Mouse (Mus musculus): Measurements from ENCODE around the gene Lrrc4c.

The Lrrc4c gene

GRCm38 (mm10) chr2:97469396-97469795, 1151.4 kb downstream of the Lrrc4c start:
- in situ Hi-C loops (cut with MboI), result no loop called here

GRCm38 (mm10) chr2:97478175-97478924, 1160.4 kb downstream of the Lrrc4c start:
- in situ Hi-C loops (cut with MboI), result no loop called here

- in situ Hi-C loops (cut with MboI), result no loop called here
Observed at GRCm38 (mm10) chr2:97478925-97479298, 1160.9 kb downstream of the Lrrc4c start.

DNA sequence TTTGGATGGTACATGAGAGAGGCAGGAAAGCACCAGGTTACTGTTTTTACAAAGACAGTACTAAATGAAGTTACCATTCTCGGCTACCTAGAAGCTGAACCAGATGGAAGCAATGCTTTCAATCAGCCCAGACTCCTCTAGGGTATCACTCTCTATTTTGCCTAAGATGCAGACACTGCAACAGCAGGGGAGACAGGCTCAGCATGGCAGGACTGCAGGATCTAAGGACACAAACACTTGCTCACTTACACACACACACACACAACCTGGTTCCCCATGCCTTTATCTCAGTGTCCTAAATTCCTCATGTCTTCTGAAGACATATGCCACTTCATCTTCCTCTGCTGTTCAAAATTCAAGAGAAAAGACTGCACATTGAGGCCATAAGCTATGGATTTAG, 1167.0 kb downstream of the Lrrc4c start:
- in situ Hi-C loops (cut with MboI), result no loop called here

DNA sequence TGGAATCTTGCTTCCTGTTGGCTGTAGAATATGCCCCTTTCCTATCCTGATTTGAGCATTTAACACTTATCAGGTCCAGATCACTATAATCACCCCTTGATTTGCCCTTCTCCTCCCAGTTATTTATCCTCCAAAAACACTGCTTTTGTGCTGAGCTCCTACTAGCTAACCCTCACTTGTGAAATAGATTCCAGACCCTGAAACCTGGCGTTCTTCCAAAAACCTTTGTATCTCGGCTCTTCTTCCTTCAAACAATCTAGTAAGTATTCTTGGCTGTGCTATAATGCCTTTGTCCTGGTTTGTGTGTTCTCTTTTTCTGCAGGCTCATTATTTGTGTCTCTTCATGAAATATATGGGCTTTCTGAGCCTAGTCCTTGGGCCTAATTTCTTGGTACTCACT, 1167.6 kb downstream of the Lrrc4c start:
- in situ Hi-C loops (cut with MboI), result no loop called here

- in situ Hi-C loops (cut with MboI), result no loop called here
Observed at GRCm38 (mm10) chr2:97487567-97487966, 1169.6 kb downstream of the Lrrc4c start.

GRCm38 (mm10) chr2:97497069-97497468, 1179.1 kb downstream of the Lrrc4c start:
- in situ Hi-C loops (cut with MboI), result no loop called here

DNA sequence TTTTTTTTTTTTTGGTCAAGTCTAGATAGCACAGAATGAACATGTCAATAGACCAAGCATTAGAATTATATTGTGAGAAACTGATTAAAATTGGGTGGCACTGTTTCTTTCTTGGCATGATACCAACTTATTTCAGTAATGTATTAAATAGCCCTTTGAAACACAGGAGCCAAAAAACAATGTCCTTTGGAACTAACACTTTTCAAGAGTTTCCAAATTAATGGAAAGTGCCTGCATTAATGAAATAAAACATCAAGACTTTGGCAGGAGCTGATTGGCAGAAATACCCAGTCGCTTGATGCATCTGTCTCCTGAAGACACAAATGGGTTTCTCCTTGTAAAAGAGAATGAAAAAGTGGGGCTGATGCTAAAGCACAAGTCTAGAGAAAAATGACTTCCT, 1184.5 kb downstream of the Lrrc4c start:
- in situ Hi-C loops (cut with MboI), result no loop called here

- in situ Hi-C loops (cut with MboI), result no loop called here
Observed at GRCm38 (mm10) chr2:97504902-97505301, 1186.9 kb downstream of the Lrrc4c start.

DNA sequence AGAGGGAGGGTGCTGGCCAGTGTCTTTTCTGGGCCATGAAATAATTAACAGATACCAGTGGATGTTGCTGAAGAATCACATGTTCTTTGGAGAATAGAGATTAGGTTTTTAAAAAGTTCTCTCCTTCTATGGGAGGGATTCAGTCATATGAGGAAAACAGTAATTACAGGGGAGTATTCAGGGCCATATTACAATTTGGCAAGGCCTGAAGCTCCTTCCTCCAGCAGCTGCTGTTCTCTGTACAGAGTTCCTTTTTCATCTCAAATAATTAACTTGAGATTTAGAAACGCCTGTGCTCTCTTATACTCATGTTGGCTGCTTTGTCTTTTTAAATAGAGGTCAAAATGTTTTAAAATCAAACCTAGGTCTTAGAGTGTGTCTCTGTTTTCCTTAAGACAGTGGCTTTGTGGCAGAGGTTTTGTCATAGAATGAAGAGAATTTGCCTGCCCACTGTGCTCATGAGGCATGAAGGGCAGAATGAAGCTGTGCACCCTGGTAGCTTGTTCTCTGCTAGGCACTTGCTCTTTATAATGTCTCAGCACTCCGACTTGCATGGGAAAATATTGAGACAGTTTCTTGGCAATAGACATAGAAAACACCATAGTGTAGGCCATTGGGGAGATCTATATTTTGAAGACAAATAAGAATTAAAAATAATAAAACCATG, 1206.4 kb downstream of the Lrrc4c start:
- in situ Hi-C loops (cut with MboI), result no loop called here

- in situ Hi-C loops (cut with MboI), result no loop called here
Observed at GRCm38 (mm10) chr2:97525107-97525506, 1207.1 kb downstream of the Lrrc4c start.

- in situ Hi-C loops (cut with MboI), result no loop called here
Observed at GRCm38 (mm10) chr2:97530622-97531021, 1212.7 kb downstream of the Lrrc4c start.

GRCm38 (mm10) chr2:97543691-97544672, 1226.0 kb downstream of the Lrrc4c start:
- in situ Hi-C loops (cut with MboI), result no loop called here

- in situ Hi-C loops (cut with MboI), result no loop called here
Observed at GRCm38 (mm10) chr2:97544673-97545071, 1226.7 kb downstream of the Lrrc4c start.

- in situ Hi-C loops (cut with MboI), result no loop called here
Observed at GRCm38 (mm10) chr2:97545946-97546345, 1228.0 kb downstream of the Lrrc4c start.

DNA sequence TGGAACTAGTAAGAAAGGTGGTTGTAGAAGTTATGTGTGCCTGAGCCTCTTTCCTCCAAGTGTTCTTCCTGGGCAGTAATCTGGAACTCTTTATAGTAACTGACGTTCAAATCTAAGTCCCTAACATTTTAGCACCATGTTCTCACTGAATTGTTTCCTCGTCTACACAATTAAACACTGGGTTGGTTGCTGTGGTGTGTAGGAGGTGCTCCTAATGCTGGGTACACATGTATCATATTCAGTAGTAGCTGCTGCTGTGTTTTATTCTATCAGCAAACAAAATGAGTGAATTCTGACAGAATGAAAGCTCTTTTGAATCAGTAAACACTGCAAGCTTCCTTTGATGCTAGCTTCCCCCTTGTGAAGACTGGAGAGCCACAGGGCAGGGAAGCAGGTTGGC, 1246.5 kb downstream of the Lrrc4c start:
- in situ Hi-C loops (cut with MboI), result no loop called here

DNA sequence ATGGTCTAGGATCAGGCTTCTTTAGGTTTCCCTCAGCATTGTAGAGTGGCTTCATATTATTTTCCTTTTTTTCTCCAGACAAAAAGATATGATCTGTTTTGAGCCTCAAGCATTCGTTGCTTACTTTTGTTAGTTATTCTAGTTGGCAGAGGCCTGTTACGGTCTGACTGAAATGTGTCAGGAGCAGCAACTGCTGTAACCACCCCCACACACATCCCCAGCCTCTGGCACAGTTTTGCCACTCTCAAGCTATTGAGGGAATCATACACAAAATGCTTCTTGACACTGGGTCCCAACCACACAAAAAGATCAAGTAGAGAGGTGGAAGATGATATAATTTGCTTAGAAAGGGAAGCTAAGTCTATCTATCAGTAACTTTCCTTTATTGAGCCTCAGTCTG, 1251.0 kb downstream of the Lrrc4c start:
- in situ Hi-C loops (cut with MboI), result no loop called here

GRCm38 (mm10) chr2:97574921-97575320, 1257.0 kb downstream of the Lrrc4c start:
- in situ Hi-C loops (cut with MboI), result no loop called here

DNA sequence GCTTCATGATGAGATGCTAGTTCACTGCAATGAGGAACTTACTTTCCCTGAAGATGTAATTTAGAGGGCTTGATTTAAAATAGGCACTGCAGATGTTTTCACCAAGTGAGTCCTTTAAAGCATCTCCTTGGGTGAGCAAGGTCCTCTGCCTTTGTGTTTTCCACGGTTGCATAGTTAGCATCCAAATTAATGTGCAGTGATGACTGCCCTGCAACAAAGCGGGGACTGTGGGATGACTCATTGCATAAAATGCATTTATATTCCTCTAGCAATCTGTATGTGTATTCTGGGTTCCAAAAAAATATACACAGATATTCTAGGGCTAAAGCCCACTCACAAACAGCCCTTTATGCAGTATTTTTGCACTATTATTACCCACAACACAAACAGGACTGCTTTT, 1263.2 kb downstream of the Lrrc4c start:
- in situ Hi-C loops (cut with MboI), result no loop called here

DNA sequence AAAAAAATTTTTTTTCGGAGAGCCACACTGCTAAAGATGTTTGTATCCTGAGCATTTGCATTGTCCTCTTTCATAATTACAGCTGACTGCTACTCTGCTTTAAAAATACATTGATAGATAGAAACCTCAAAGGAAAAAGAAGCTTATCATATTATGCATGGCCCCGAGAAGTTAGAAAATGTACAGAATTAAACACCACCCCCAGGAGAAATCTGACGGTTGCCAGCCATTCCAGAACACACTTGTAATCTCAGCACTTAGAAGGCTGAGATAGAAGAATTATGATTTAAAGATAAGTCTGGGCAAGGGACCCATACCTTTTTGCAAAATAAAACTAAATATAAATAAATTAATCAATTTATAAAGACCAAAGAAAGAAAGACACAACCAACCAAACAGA, 1268.4 kb downstream of the Lrrc4c start:
- in situ Hi-C loops (cut with MboI), result no loop called here

- in situ Hi-C loops (cut with MboI), result no loop called here
Observed at GRCm38 (mm10) chr2:97590563-97590962, 1272.6 kb downstream of the Lrrc4c start.

GRCm38 (mm10) chr2:97604182-97604581, 1286.2 kb downstream of the Lrrc4c start:
- in situ Hi-C loops (cut with MboI), result no loop called here

All from mature B cell (primary cell).